ENCODE assay signal across 8 mouse cellular contexts in genomic region chr15:85831954-85832590, GRCm38 (mm10). TPM values are rescaled to one million over a fixed set of nuclear protein-coding genes. Genes with fewer than 3 reads are reported as not detected.
DNase-seq lines count a peak whose midpoint lies in the region; ATAC-seq lines count a peak whose summit lies in the region.

Ttc38 (plus strand) TSS chr15:85832306.

- H3K4me3 ChIP-seq in heart, embryonic 13.5 days, result peak within 1 kb of the TSS; percentile 73
- peak within 1 kb of the TSS; percentile 65 for H3K4me3 ChIP-seq in liver, embryonic 11.5 days (ENCODE audit: low read depth, low read length)

- peaks cover 11% of the 10 kb centered on the region for H3K4me1 ChIP-seq in heart, embryonic 13.5 days
- H3K4me1 ChIP-seq in liver, embryonic 11.5 days (replicated peaks; ENCODE audit: control insufficient read depth, insufficient read depth, low read length), result peaks cover 11% of the 10 kb centered on the region

- no peaks in the 10 kb centered on the region for H3K9me3 ChIP-seq in heart, embryonic 13.5 days
- H3K9me3 ChIP-seq in liver, embryonic 11.5 days (ENCODE audit: control insufficient read depth, low read length), result no peaks in the 10 kb centered on the region

- H3K9ac ChIP-seq in heart, embryonic 13.5 days, result peak within 1 kb of the TSS; percentile 82
- peak within 1 kb of the TSS; percentile 64 for H3K9ac ChIP-seq in liver, embryonic 11.5 days (ENCODE audit: low read depth, low read length)

- no peak within 1 kb of the TSS; the same call in 1 of the 2 replicates for H3K27ac ChIP-seq in heart, embryonic 13.5 days (replicated peaks)
- peak within 1 kb of the TSS; percentile 64; the same call in 1 of the 2 replicates for H3K27ac ChIP-seq in liver, embryonic 11.5 days (ENCODE audit: low read depth, low read length)

- H3K36me3 ChIP-seq in heart, embryonic 13.5 days, result 0 out of 2 replicates have a peak, but pooled peaks cover 3% of the 10 kb centered on the region
- no peaks in the 10 kb centered on the region for H3K36me3 ChIP-seq in liver, embryonic 11.5 days (ENCODE audit: control insufficient read depth, insufficient read depth, low read length)
- H3K36me3 ChIP-seq in splenic B cell, adult 2 months (ENCODE audit: control insufficient read depth, insufficient read depth, low read length, poor library complexity, severe bottlenecking), result peaks cover 3% of the 10 kb centered on the region

- peak; percentile 73 for ATAC-seq in heart, embryonic 13.5 days (ENCODE audit: extremely low read depth, insufficient number of reproducible peaks, low FRiP score, low TSS enrichment)
- ATAC-seq in liver, embryonic 11.5 days (replicated peaks; ENCODE audit: low FRiP score), result peak; percentile 87

- peak within 1 kb of the TSS; percentile 82 for H3K4me2 ChIP-seq in heart, embryonic 13.5 days
- peak within 1 kb of the TSS; percentile 85 for H3K4me2 ChIP-seq in liver, embryonic 11.5 days

- 1% methylated on average over 27 of the region's 27 CpGs for WGBS in heart, embryonic 13.5 days
- 2% methylated on average over 27 of the region's 27 CpGs for WGBS in liver, embryonic 11.5 days

- no peaks in the 10 kb centered on the region; the same call in 1 of the 2 replicates for H3K27me3 ChIP-seq in heart, embryonic 13.5 days (replicated peaks)
- no peaks in the 10 kb centered on the region for H3K27me3 ChIP-seq in liver, embryonic 11.5 days (replicated peaks; ENCODE audit: control insufficient read depth, insufficient read depth, low read length)
- no peaks in the 10 kb centered on the region for H3K27me3 ChIP-seq in splenic B cell, adult 2 months (ENCODE audit: control insufficient read depth, insufficient read depth, low read length, poor library complexity, severe bottlenecking)

- peak; percentile 88 for DNase-seq in CD4-positive, CD25-positive, alpha-beta regulatory T cell, adult 2 months (ENCODE audit: low read depth, low spot score)
- peak; percentile 46 for DNase-seq in c-Kit-negative CD71-positive TER-119-positive erythroid progenitor cells, embryonic 14.5 days (ENCODE audit: low read depth, low spot score)
- DNase-seq in fibroblast of lung, adult 2 months (ENCODE audit: low read depth), result peak; percentile 45
- DNase-seq in kidney, postnatal 10 days, result peak; percentile 87
- peak; percentile 78 for DNase-seq in liver, embryonic 11.5 days (ENCODE audit: low spot score)
- peak; percentile 83 for DNase-seq in naive thymus-derived CD4-positive, alpha-beta T cell, adult 2 months (ENCODE audit: low read depth)
- peak; percentile 88 for DNase-seq in splenic B cell, adult 2 months (ENCODE audit: low read depth, low spot score)

RNA-seq across cellular contexts. Expression of gene Ttc38, which starts in this region (rescaled TPM):
- 3.1 and 4.2 TPM in 2 replicates for polyA plus RNA-seq in heart, embryonic 13.5 days (2015; fragmentation: Nextera tagmentation; extraction: Ambion mirVana)
- 6.5 and 7.4 TPM in 2 replicates for polyA plus RNA-seq in liver, embryonic 11.5 days (2014; fragmentation: Nextera tagmentation; extraction: Ambion mirVana)
